Mouse (Mus musculus) liver, postnatal 0 days (tissue): ENCODE data around the gene Srarp.

Experiments
- CTCF ChIP-seq: sonication (generic); IDR thresholded peaks from 2 replicates; pipeline ENCODE4 v1.5.1; 2016; ENCODE audit warnings: antibody characterized with exemption, low read depth
- EP300 ChIP-seq: IDR thresholded peaks from 2 replicates; pipeline ENCODE4 v1.6.1; 2016; ENCODE audit warnings: antibody characterized with exemption, low read depth, mild to moderate bottlenecking

DNA sequence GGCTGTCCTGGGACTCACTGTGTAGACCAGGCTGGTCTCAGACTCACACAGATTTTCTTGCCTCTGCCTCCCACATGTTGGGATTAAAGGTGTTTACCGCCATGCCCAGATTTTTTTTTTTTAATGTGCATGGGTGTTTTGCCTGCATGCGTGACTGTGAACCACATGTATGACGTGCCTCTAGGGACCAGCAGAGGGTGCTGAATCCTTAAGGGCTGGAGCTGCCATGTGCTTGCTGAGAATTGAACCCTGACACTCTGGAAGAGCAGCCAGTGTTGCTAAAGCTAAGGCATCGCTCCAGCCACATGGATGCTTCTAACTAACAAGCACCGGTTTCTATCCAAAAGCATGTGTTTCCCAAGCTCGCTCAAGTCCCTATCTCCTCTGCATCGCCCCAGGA lies 49.8 kb downstream of the Srarp start:
- TF ChIP-seq CTCF (0 out of 2 replicates have a peak, but pooled peaks have one; percentile 1), EP300 (no peak)
